Comparison of ENCODE assay signal across 10 mouse cellular contexts in genomic region chr11:88164801-88165377, GRCm38 (mm10). TPM values are rescaled to one million over a fixed set of nuclear protein-coding genes. Genes with fewer than 3 reads are reported as not detected.
DNase-seq lines count a peak whose midpoint lies in the region; ATAC-seq lines count a peak whose summit lies in the region.
"Had no signal": no experiment of that assay in that cellular context is flagged by ENCODE, and none has a peak within 500 bp of the region (broad histone marks: within the 10 kb centered on the region; RNA-seq: fewer than 3 reads in every experiment).

No protein-coding gene starts in this region.

- 49% methylated on average over 15 of the region's 15 CpGs for WGBS in hindbrain, embryonic 12.5 days
- 57% methylated on average over 14 of the region's 15 CpGs for WGBS in hindbrain, embryonic 11.5 days
- WGBS in intestine, embryonic 15.5 days, result 32% methylated on average over 15 of the region's 15 CpGs
- 15% methylated on average over 15 of the region's 15 CpGs for WGBS in lung, embryonic 15.5 days

- peak overlapping the region; percentile 18; the same call in 1 of the 2 replicates for H3K9ac ChIP-seq in hindbrain, embryonic 12.5 days
- H3K9ac ChIP-seq in hindbrain, embryonic 11.5 days (ENCODE audit: low read depth, low read length), result no peak overlapping the region
- H3K9ac ChIP-seq in intestine, embryonic 15.5 days, result peak overlapping the region; percentile 31; the same call in 1 of the 2 replicates
- no peak overlapping the region; the same call in 1 of the 2 replicates for H3K9ac ChIP-seq in lung, embryonic 15.5 days
- H3K9ac ChIP-seq: midbrain, embryonic 12.5 days had no signal

- no peak overlapping the region; the same call in 1 of the 2 replicates for H3K4me2 ChIP-seq in hindbrain, embryonic 12.5 days (replicated peaks)
- H3K4me2 ChIP-seq in hindbrain, embryonic 11.5 days (replicated peaks; ENCODE audit: low read depth, low read length), result no peak overlapping the region
- peak overlapping the region; percentile 7; the same call in 1 of the 2 replicates for H3K4me2 ChIP-seq in intestine, embryonic 15.5 days (replicated peaks)
- H3K4me2 ChIP-seq in lung, embryonic 15.5 days, result no peak overlapping the region
- H3K4me2 ChIP-seq: midbrain, embryonic 12.5 days had no signal

- H3K4me3 ChIP-seq in hindbrain, embryonic 12.5 days, result no peak overlapping the region
- no peak overlapping the region for H3K4me3 ChIP-seq in hindbrain, embryonic 11.5 days (ENCODE audit: low read depth, low read length)
- no peak overlapping the region for H3K4me3 ChIP-seq in intestine, embryonic 15.5 days (replicated peaks)
- H3K4me3 ChIP-seq in lung, embryonic 15.5 days, result no peak overlapping the region
- H3K4me3 ChIP-seq: midbrain, embryonic 12.5 days had no signal

- H3K36me3 ChIP-seq in hindbrain, embryonic 12.5 days, result no peaks in the 10 kb centered on the region
- no peaks in the 10 kb centered on the region for H3K36me3 ChIP-seq in hindbrain, embryonic 11.5 days (ENCODE audit: control insufficient read depth, insufficient read depth, low read length)
- H3K36me3 ChIP-seq in intestine, embryonic 15.5 days, result no peaks in the 10 kb centered on the region
- no peaks in the 10 kb centered on the region for H3K36me3 ChIP-seq in lung, embryonic 15.5 days

- H3K27me3 ChIP-seq in hindbrain, embryonic 12.5 days, result peaks cover 8% of the 10 kb centered on the region
- no peaks in the 10 kb centered on the region for H3K27me3 ChIP-seq in hindbrain, embryonic 11.5 days (ENCODE audit: control insufficient read depth, insufficient read depth, low read length)
- H3K27me3 ChIP-seq in intestine, embryonic 15.5 days (replicated peaks), result peaks cover 3% of the 10 kb centered on the region
- no peaks in the 10 kb centered on the region; the same call in 1 of the 2 replicates for H3K27me3 ChIP-seq in lung, embryonic 15.5 days

- H3K4me1 ChIP-seq in hindbrain, embryonic 12.5 days, result peaks cover 62% of the 10 kb centered on the region
- peaks cover 21% of the 10 kb centered on the region for H3K4me1 ChIP-seq in hindbrain, embryonic 11.5 days (replicated peaks; ENCODE audit: control insufficient read depth, insufficient read depth, low read length)
- peaks cover 35% of the 10 kb centered on the region for H3K4me1 ChIP-seq in intestine, embryonic 15.5 days (replicated peaks)
- peaks cover 55% of the 10 kb centered on the region for H3K4me1 ChIP-seq in lung, embryonic 15.5 days

- DNase-seq in hindbrain, embryonic 11.5 days (ENCODE audit: low spot score), result no peak
- DNase-seq in brain, adult 2 months (ENCODE audit: low read depth, low spot score), result peak; percentile 73
- DNase-seq in gastrocnemius, postnatal 25 days, result peak; percentile 91
- DNase-seq in urinary bladder, postnatal 36 days (ENCODE audit: low spot score in 2 of 2), result peak; percentile 66 to 85
- no peak for DNase-seq in yolk sac, embryonic 10.5 days (ENCODE audit: low spot score)

- no peaks in the 10 kb centered on the region for H3K9me3 ChIP-seq in hindbrain, embryonic 12.5 days (replicated peaks)
- H3K9me3 ChIP-seq in hindbrain, embryonic 11.5 days (ENCODE audit: control insufficient read depth, low read length), result no peaks in the 10 kb centered on the region
- H3K9me3 ChIP-seq in intestine, embryonic 15.5 days, result no peaks in the 10 kb centered on the region
- H3K9me3 ChIP-seq in lung, embryonic 15.5 days, result no peaks in the 10 kb centered on the region
- H3K9me3 ChIP-seq: G1E; midbrain, embryonic 12.5 days had no signal

- ATAC-seq in hindbrain, embryonic 12.5 days (ENCODE audit: low FRiP score), result no peak
- ATAC-seq in hindbrain, embryonic 11.5 days (ENCODE audit: low FRiP score), result no peak
- ATAC-seq in intestine, embryonic 15.5 days, result no peak
- ATAC-seq in lung, embryonic 15.5 days (ENCODE audit: borderline replicate concordance, extremely low read depth, low FRiP score, low TSS enrichment), result no peak

- peak overlapping the region; percentile 48 for H3K27ac ChIP-seq in hindbrain, embryonic 12.5 days
- no peak overlapping the region for H3K27ac ChIP-seq in hindbrain, embryonic 11.5 days (ENCODE audit: low read depth, low read length)
- peak overlapping the region; percentile 70 for H3K27ac ChIP-seq in intestine, embryonic 15.5 days
- H3K27ac ChIP-seq in lung, embryonic 15.5 days, result peak overlapping the region; percentile 80
- H3K27ac ChIP-seq: midbrain, embryonic 12.5 days had no signal

RNA-seq across cellular contexts. Expression of gene Mrps23, which starts 39.3 kb away (rescaled TPM):
- 57.4 and 66.8 TPM in 2 replicates for polyA plus RNA-seq in hindbrain, embryonic 12.5 days (2016; fragmentation: Nextera tagmentation; extraction: Ambion mirVana)
- 83.2 and 84.5 TPM in 2 replicates for polyA plus RNA-seq in hindbrain, embryonic 11.5 days (2014; fragmentation: Nextera tagmentation; extraction: Ambion mirVana)
- 100 to 1,000 TPM; 126 to 133 TPM for total RNA-seq in gastrocnemius, postnatal 25 days (2021)
- polyA plus RNA-seq in intestine, embryonic 15.5 days (2015; fragmentation: Nextera tagmentation; extraction: Ambion mirVana), result 59.6 and 62.3 TPM in 2 replicates
- polyA plus RNA-seq in lung, embryonic 15.5 days (2015; fragmentation: Nextera tagmentation; extraction: Ambion mirVana), result 57.4 and 59.4 TPM in 2 replicates

Comparison
In these comparisons a context has a peak if more than half of its experiments do, and no peak if none do; other contexts are left out.
1. H3K9ac ChIP-seq: peak in hindbrain, embryonic 12.5 days (single experiment) and intestine, embryonic 15.5 days (single experiment); none in hindbrain, embryonic 11.5 days (single experiment) and lung, embryonic 15.5 days (single experiment).
2. DNase-seq: peak in brain, adult 2 months (single experiment), gastrocnemius, postnatal 25 days (single experiment) and urinary bladder, postnatal 36 days (2 of 2); none in hindbrain, embryonic 11.5 days (single experiment) and yolk sac, embryonic 10.5 days (single experiment).